16 mouse cellular contexts compared by ENCODE assay signal in genomic region chr3:97003111-97003510, GRCm38 (mm10).
DNase-seq lines count a peak whose midpoint lies in the region; ATAC-seq and TF ChIP-seq lines count a peak whose summit lies in the region.
"Had no signal": no experiment of that assay in that cellular context is flagged by ENCODE, and none has a peak within 500 bp of the region (broad histone marks: within the 10 kb centered on the region; RNA-seq: fewer than 3 reads in every experiment).

No protein-coding gene starts in this region.

- H3K9ac ChIP-seq in hindbrain, postnatal 0 days (replicated peaks; ENCODE audit: low read length) = no peak overlapping the region
- no peak overlapping the region for H3K9ac ChIP-seq in hindbrain, embryonic 12.5 days
- no peak overlapping the region for H3K9ac ChIP-seq in kidney, embryonic 14.5 days (ENCODE audit: low read depth, low read length)
- H3K9ac ChIP-seq: liver, embryonic 13.5 days; neural tube, embryonic 13.5 days had no signal

- DNase-seq in hindbrain, postnatal 0 days (ENCODE audit: low spot score) = peak; percentile 32
- DNase-seq in cerebellum, adult 2 months = peak; percentile 51 to 60
- DNase-seq in left cerebral cortex, postnatal 36 days (ENCODE audit: low spot score in 2 of 2) = peak; percentile 4 to 8
- no peak for DNase-seq in retina, embryonic 14.5 days (ENCODE audit: low spot score)
- no peak for DNase-seq in adipocyte (ENCODE audit: low spot score)
- DNase-seq: adrenal gland, adult 8-10 months; kidney, adult 9 months; liver, embryonic 13.5 days had no signal

- 82% methylated on average over 10 of the region's 10 CpGs for WGBS in hindbrain, postnatal 0 days
- WGBS in hindbrain, embryonic 12.5 days = 90% methylated on average over 10 of the region's 10 CpGs
- WGBS in bone marrow, adult 2 months = 60% methylated on average over 10 of the region's 10 CpGs
- 26% methylated on average over 10 of the region's 10 CpGs for WGBS in cerebellum, adult 2 months
- 95% methylated on average over 10 of the region's 10 CpGs for WGBS in kidney, embryonic 14.5 days

- H3K9me3 ChIP-seq in hindbrain, postnatal 0 days (ENCODE audit: low read length) = no peaks in the 10 kb centered on the region
- H3K9me3 ChIP-seq in hindbrain, embryonic 12.5 days (replicated peaks) = no peaks in the 10 kb centered on the region
- H3K9me3 ChIP-seq in kidney, embryonic 14.5 days (ENCODE audit: control insufficient read depth, low read length) = no peaks in the 10 kb centered on the region
- H3K9me3 ChIP-seq: limb, embryonic 10.5 days; liver, embryonic 13.5 days; neural tube, embryonic 13.5 days had no signal

- TF ChIP-seq CTCF in hindbrain, postnatal 0 days (IDR thresholded peaks at IDR 0.05; ENCODE audit: low read depth) = no peak
- no peak for TF ChIP-seq CTCF in bone marrow, adult 2 months (IDR thresholded peaks at IDR 0.05; ENCODE audit: control insufficient read depth, insufficient read depth, low read length)
- no peak for TF ChIP-seq CTCF in cerebellum, adult 2 months (IDR thresholded peaks at IDR 0.05; ENCODE audit: borderline replicate concordance, insufficient read depth, low read depth, low read length)

- no peak for TF ChIP-seq POLR2A in bone marrow, adult 2 months (IDR thresholded peaks at IDR 0.05; ENCODE audit: borderline replicate concordance, control insufficient read depth, low read depth, low read length)
- TF ChIP-seq POLR2A in cerebellum, adult 2 months (IDR thresholded peaks at IDR 0.05; ENCODE audit: borderline replicate concordance, insufficient read depth, low read length) = no peak

- no peak overlapping the region for H3K4me2 ChIP-seq in hindbrain, postnatal 0 days (ENCODE audit: low read depth, low read length)
- H3K4me2 ChIP-seq in hindbrain, embryonic 12.5 days (replicated peaks) = no peak overlapping the region
- no peak overlapping the region for H3K4me2 ChIP-seq in kidney, embryonic 14.5 days (replicated peaks; ENCODE audit: low read depth, low read length)
- H3K4me2 ChIP-seq: liver, embryonic 13.5 days; neural tube, embryonic 13.5 days had no signal

- intact Hi-C loops in left cerebral cortex, postnatal 36 days (cut with DNase I) = no loop called here

- no peaks in the 10 kb centered on the region for H3K4me1 ChIP-seq in hindbrain, postnatal 0 days (ENCODE audit: insufficient read depth, low read length)
- no peaks in the 10 kb centered on the region for H3K4me1 ChIP-seq in hindbrain, embryonic 12.5 days
- H3K4me1 ChIP-seq in bone marrow, adult 2 months (ENCODE audit: control insufficient read depth, insufficient read depth, low read length) = peaks cover 5% of the 10 kb centered on the region; the same call in 1 of the 2 replicates
- peaks cover 14% of the 10 kb centered on the region for H3K4me1 ChIP-seq in cerebellum, adult 2 months (ENCODE audit: control insufficient read depth, insufficient read depth, low read length)
- H3K4me1 ChIP-seq in kidney, embryonic 14.5 days (ENCODE audit: control insufficient read depth, insufficient read depth, low read length) = 0 out of 2 replicates have a peak, but pooled peaks cover under 1% of the 10 kb centered on the region
- H3K4me1 ChIP-seq: liver, embryonic 13.5 days; neural tube, embryonic 13.5 days had no signal

- H3K36me3 ChIP-seq in hindbrain, postnatal 0 days (ENCODE audit: insufficient read depth, low read length) = no peaks in the 10 kb centered on the region
- H3K36me3 ChIP-seq in hindbrain, embryonic 12.5 days = no peaks in the 10 kb centered on the region
- no peaks in the 10 kb centered on the region for H3K36me3 ChIP-seq in kidney, embryonic 14.5 days (ENCODE audit: control insufficient read depth, insufficient read depth, low read length)
- H3K36me3 ChIP-seq: limb, embryonic 10.5 days; liver, embryonic 13.5 days; neural tube, embryonic 13.5 days had no signal

- no peak for ATAC-seq in hindbrain, postnatal 0 days
- no peak for ATAC-seq in hindbrain, embryonic 12.5 days (ENCODE audit: low FRiP score)
- no peak for ATAC-seq in kidney, embryonic 14.5 days (ENCODE audit: low FRiP score, low TSS enrichment)
- ATAC-seq: inflammation-experienced regulatory T-cells, adult 6 months; lung, postnatal 0 days had no signal

- no peaks in the 10 kb centered on the region for H3K27me3 ChIP-seq in hindbrain, postnatal 0 days (ENCODE audit: insufficient read depth, low read length)
- H3K27me3 ChIP-seq in hindbrain, embryonic 12.5 days = no peaks in the 10 kb centered on the region
- H3K27me3 ChIP-seq in cerebellum, adult 2 months (ENCODE audit: control insufficient read depth, insufficient read depth, low read length) = no peaks in the 10 kb centered on the region
- no peaks in the 10 kb centered on the region for H3K27me3 ChIP-seq in kidney, embryonic 14.5 days (ENCODE audit: control insufficient read depth, insufficient read depth, low read length)
- H3K27me3 ChIP-seq: liver, embryonic 13.5 days; neural tube, embryonic 13.5 days had no signal

- H3K27ac ChIP-seq in hindbrain, postnatal 0 days = no peak overlapping the region
- no peak overlapping the region for H3K27ac ChIP-seq in hindbrain, embryonic 12.5 days
- peak overlapping the region; percentile 44 for H3K27ac ChIP-seq in bone marrow, adult 2 months (ENCODE audit: control insufficient read depth, insufficient read depth, low read depth, low read length, poor library complexity)
- no peak overlapping the region for H3K27ac ChIP-seq in cerebellum, adult 2 months (ENCODE audit: insufficient read depth, low read length)
- no peak overlapping the region for H3K27ac ChIP-seq in kidney, embryonic 14.5 days (ENCODE audit: low read depth, low read length)
- H3K27ac ChIP-seq: limb, embryonic 10.5 days; liver, embryonic 13.5 days; neural tube, embryonic 13.5 days; stomach, postnatal 0 days had no signal

- no peak overlapping the region for H3K4me3 ChIP-seq in hindbrain, postnatal 0 days (ENCODE audit: low read length)
- H3K4me3 ChIP-seq in hindbrain, embryonic 12.5 days = no peak overlapping the region
- no peak overlapping the region for H3K4me3 ChIP-seq in bone marrow, adult 2 months (replicated peaks; ENCODE audit: control insufficient read depth, low read depth, low read length)
- no peak overlapping the region for H3K4me3 ChIP-seq in cerebellum, adult 2 months (replicated peaks; ENCODE audit: insufficient read depth, low read depth, low read length)
- no peak overlapping the region for H3K4me3 ChIP-seq in kidney, embryonic 14.5 days (ENCODE audit: low read length)
- H3K4me3 ChIP-seq: limb, embryonic 10.5 days; liver, embryonic 13.5 days; neural tube, embryonic 13.5 days had no signal

Comparison
In these comparisons a context has a peak if more than half of its experiments do, and no peak if none do; other contexts are left out.
1. DNase-seq: peak in hindbrain, postnatal 0 days (single experiment), cerebellum, adult 2 months (2 of 2) and left cerebral cortex, postnatal 36 days (2 of 2); none in retina, embryonic 14.5 days (single experiment) and adipocyte (single experiment).